Mouse (Mus musculus): Measurements from ENCODE around the gene Abhd4. TPM values are rescaled to one million over a fixed set of nuclear protein-coding genes. Genes with fewer than 3 reads are reported as not detected.

Abhd4 gene
- 10 to 100 TPM; 54.8 to 60.0 TPM for total RNA-seq (2021)
- long read RNA-seq, transcript Abhd4-201 (7 exons, 2,401 nt): major isoform, 97 of 123 reads
- long read RNA-seq, transcript Abhd4-202 (7 exons, 2,508 nt): minor isoform, 13 of 123 reads
- long read RNA-seq, partial matches to known transcripts: 4 of 123 reads
- long read RNA-seq, other reads (novel, unspliced or antisense): 9 of 123 reads

DNA sequence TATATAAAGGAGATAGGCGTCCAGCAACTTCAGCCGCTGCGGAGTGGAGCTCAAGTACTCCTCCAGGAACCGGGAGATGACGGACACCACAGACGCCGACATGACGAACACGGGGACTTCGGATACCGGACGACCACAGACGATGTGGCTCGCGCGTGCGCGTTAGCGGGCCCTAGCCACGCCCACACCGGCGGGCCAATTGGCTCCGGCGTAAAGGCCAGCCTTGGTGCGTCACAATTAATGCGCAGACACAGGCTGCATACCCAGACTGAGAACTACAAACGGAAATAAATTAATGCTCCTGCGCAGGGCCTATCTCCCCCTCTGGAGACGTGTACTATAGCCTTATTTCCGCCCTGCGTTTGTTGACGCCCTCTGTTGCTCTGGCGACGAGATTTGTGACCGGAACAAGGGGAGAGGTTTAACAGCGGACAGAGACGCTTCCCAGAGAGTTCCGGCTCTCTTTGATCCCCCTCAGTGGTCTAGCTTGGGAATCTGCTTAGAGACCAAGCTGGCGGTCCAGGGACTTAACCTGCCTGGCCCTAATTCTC is at the start of gene Abhd4, which contains the start of gene Dad1:
Abhd4 (plus strand) TSS at position 448 of the 551 bp plus-strand sequence.
Dad1 (minus strand) TSS at position 364 of the 551 bp plus-strand sequence.
- peak; percentile 96 to 99 for DNase-seq (ENCODE audit: low spot score in 2 of 2)

DNA sequence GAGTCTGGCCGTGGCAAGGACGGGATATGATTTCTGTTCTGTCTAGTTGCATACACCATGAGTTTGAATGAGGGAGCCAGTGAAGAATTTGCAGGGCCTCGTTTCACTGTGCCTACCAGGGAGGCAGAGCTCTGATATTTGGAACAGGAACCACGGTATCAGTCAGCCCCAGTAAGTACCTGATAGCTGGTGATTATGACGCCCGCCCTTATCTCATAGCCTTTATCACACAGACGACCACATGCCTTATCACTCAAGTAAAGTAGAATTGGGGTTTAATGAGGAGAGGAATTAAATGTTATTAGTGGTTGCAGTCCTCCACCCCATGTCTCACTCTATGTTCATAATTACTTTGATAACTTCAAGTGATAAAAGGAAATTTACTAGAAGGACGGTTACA is 49.7 kb upstream of the Abhd4 start:
- no peak for DNase-seq (ENCODE audit: low spot score in 2 of 2)

DNA sequence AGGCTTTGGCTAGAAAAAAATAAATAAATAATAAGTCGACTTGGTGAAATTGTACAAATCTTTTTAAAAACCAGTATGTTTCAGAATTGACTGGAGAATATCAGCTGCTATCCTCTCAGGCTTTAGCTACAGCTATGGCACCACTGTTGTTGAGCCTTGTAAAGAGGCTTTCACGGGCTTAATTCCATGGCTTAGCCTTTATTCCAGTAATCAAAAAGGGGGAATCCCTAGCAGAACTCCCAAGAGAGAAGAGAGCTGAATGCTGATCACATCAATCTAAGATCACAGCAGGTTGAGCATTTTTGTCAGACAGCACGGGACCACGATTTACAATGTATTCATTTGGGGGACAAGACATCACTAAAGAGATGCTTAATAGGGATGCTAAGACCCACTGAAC is 49.2 kb upstream of the Abhd4 start:
- no peak for DNase-seq (ENCODE audit: low spot score in 2 of 2)

DNA sequence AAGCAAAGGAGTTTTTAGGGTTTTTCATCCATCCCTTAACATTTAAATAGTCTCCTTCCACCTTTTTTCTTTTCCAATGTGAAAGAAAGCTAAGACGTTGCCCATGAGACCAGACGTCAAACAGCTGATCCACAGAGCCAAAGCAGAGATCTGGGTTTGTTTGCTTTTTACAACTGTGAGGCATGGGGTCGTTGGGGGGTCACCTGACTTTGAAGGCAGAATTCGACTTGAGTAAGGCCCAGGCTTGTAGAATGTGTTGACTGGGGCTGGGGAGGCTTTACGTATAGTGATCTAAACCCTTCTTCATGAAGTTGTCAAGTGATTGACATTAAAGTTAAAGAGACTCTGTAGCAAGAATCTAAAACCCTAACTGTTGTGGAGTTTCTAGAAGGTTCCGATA is 48.1 kb upstream of the Abhd4 start:
- DNase-seq (ENCODE audit: low spot score in 2 of 2): no peak

DNA sequence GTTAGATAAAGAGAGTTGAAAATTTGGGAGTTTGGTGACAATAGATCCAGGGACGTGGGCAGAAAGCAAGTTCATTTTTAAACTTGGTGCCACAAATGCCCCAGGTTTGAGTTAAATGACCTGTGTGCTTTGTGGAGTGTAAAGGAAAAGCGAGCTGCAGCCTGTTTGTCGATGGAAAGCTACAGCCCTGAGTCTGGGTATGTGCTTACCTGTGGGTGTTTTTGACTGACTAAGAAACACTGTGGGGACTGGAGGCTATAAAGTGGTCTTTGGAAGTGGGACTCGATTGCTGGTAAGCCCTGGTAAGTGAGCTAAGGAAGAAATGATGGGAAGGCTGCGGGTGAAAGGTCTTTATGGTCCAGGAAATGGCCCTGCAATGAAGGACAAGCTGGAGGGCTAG is 47.7 kb upstream of the Abhd4 start:
- DNase-seq (ENCODE audit: low spot score in 2 of 2): no peak

DNA sequence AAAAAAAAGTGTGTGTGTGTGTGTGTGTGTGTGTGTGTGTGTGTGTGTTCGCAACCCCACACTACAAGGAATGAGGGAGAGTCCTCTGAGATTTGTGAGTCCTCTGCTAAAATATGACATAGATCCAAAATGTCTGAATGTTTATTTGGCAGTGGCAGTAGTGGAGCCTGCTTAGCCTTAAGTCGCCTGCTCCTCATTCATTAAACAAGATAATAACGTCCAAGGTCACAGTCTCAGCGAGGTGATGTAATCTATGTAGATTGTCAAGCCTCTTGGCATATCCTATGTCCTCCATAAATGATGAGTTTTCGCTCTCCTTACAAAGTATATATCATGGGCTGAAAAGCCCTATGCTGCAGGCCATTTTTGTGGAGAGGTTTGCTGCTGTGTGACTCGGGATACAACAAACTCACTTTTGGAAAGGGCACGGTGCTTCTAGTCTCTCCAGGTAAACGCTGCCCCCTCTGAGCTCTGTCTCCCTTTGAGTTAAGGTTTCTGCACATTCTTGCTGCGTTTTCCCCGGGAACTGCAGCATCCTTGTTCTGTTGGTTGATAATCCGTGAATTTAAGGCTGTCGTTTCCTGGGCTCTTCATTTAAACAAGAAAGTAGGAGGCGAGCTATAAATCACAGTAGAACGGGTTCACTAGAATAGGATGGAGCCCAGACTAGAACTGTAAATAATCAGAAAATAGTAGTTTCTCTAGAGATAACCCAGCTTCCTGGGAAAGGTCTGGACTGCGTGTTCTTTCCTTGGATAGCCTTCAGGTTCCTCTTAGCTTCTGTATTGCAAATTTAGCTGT is 47.0 kb upstream of the Abhd4 start:
- no peak for DNase-seq (ENCODE audit: low spot score in 2 of 2)

DNA sequence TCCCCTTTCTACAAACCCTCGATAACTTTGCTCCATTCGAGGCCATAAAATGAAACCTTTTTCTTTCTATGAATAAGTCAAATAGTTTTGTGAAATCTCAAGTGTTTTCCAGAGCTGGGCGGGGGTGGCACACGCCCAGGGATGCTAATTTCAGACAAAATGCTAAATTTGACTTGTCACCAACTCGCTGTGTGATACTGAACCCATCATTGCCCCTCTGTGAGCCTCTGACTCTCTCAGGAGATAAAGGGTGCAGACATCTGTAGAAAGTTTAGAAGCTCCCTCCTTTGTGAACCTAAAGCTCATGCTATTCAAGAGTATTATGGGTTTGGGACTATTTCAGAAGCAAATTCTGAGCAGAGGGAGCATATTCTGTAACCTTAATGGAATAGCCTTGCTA is 46.1 kb upstream of the Abhd4 start:
- DNase-seq (ENCODE audit: low spot score in 2 of 2): no peak

DNA sequence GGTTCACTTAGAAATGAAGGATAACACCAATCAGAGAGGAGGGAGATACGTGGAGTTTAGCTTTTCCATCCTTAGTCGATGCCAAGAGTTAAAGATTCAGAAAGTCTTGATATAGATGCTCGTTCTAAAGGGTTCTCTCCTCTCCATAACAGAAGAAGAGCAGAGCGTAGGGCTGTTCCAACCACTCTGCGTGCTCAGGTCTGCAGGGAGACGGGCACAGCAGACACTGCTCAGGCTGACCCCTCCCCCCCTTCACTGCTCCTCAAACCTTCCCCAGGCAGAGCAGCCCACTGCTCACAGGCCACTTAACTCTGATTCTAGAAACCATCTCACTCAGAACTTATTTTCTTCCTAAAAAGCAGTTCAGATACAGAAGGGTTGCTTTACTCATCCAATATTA is 45.2 kb upstream of the Abhd4 start:
- no peak for DNase-seq (ENCODE audit: low spot score in 2 of 2)

DNA sequence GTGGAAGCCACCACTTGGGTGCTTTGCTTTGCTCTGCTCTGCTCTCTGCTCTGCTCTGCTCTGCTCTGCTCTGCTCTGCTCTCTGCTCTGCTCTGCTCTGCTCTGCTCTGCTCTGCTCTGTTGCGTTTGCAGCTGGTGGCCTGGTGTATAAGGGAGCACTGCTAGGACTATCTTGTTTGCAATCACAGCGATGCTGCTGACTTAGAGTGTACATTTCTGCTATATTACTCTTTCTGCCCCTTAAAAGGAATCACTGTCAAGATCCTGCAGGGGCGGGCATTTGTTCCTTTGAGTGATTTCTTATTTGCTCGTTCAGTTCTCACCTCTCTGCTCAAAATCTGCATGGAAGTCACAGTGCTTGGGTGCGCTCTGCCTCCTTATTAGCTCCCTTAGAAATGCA is 44.1 kb upstream of the Abhd4 start:
- DNase-seq (ENCODE audit: low spot score in 2 of 2): no peak

DNA sequence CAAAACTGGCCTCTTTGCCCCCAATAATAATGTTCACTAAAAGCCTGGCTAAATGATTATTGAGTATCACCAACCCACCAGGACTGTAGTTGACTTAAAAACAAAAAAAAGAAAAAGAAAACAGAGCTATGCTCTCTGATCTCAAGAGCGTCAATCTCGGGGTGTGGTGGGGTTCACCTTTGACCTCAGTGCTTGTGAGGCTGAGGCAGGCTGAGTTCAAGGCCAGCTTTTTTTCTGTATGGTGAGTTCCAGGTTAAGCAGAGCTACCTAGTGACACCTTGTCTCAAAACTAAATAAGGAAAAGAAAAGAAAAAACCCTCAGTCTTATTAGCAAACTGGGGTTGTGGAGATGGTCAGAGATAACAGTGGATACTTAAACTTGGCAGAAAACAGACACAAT is 43.6 kb upstream of the Abhd4 start:
- no peak for DNase-seq (ENCODE audit: low spot score in 2 of 2)

DNA sequence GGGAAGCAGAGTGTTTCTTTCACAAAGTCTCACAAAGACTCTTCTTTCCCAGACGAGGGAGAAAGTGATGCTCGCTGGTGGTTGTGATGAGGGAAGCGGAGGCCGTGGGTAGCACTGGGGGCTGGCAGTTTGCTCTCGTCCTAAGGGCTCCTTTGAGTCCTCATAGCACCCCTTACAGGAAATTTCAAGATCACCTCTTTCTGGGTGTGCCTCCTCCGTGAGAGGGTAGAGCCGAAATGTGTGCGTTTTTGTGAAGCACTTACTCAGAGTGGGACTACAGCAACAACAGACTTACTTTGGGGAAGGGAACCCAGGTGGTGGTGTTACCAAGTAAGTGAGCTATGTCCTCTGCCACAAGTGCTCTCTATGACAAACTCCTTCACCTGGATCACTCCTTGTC is 42.8 kb upstream of the Abhd4 start:
- no peak for DNase-seq (ENCODE audit: low spot score in 2 of 2)

DNA sequence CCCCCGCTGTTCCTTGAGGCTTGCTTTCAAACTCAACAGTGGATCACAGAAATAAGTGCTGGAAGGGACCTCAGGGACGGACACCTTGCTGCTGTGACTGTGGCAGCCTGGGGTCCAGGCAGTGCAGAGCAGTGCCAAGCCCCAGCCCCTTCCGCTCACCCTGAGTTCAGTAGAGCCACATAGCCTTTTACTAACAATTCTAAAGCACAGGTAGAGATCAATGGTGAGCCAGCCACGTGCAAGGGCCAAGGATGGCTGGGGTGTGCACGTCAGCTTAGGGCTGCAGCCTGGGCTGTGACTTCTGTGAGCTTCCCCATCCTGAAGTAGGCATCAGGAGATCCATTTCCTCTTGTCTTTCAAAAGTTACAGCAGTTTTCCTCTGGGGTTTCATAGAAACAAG is 42.2 kb upstream of the Abhd4 start:
- no peak for DNase-seq (ENCODE audit: low spot score in 2 of 2)

DNA sequence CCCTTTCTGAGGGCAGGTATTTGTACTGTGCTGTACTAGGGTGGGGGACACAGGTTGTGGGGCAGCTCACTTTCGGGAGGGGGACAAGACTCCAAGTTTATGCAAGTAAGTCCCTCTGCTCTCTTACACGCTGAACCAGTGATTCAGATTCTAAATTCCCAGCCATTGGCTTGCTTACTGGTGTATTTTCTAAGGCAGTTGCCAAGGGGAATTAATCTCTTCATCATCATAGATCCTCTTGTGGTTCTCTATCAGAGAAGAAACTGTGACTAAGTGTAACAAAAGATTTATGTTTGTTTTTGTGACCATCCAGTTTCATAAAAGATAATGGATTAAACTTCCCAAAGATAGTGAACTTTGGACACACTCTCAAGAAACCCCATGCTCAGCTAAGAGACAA is 40.3 kb upstream of the Abhd4 start:
- no peak for DNase-seq (ENCODE audit: low spot score in 2 of 2)

DNA sequence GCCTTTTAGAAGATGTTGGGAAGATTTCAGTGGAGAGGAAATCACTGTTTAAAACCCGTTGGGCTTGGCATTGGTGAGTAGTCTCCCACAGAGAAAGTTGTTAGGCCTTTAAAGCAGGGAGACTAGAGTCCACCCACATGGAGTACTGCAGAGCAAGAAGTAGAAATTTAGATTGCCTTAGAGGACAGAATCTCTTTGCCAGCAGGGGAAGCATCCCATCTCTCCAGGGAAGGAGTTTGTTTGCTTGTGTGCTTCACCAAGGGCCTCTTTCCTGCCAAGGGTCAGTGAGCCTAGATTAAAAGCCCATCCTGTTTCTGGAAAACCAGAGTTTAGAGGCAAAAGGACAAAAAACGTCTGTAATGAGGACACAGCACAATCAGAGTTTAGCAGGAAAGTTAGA is 39.5 kb upstream of the Abhd4 start:
- DNase-seq (ENCODE audit: low spot score in 2 of 2): no peak

DNA sequence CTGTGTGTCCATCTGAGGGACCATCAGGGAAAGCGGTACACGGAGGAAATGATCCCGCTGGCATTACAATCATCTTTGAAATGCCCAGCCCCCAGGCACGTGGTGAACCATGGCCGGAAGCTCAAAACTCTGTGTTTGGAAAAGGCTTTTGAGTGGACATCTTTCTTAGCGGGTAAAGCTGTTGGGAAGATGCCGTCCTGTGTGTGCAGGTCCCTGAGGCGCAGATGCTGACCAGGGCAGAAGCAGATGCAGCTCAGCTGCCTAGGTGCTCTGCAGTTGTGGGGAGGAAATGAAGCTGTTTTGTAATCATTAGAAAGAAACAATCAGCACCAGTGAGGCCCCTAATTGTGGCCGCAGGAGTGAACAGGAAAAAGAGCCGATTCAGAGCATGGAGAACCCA is 39.1 kb upstream of the Abhd4 start:
- DNase-seq (ENCODE audit: low spot score in 2 of 2): no peak

DNA sequence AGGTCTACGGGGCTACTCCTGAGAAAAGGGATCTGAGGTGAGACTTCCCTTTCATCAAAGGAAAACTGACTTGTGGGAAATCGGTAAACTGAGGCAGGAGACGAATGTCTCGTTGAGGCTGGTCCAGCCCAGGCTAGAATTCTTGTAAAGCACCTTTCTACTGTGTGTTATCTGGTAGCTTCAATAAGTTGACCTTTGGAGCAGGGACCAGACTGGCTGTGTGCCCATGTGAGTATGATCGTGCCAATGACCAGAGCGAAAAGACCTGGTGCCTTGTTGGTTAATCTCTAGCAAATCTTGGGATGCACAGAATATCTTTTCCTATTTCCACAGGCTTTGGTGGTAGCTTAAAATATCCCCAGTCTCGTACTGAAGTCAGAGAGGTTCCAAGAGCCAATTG is 37.9 kb upstream of the Abhd4 start:
- DNase-seq (ENCODE audit: low spot score in 2 of 2): no peak

DNA sequence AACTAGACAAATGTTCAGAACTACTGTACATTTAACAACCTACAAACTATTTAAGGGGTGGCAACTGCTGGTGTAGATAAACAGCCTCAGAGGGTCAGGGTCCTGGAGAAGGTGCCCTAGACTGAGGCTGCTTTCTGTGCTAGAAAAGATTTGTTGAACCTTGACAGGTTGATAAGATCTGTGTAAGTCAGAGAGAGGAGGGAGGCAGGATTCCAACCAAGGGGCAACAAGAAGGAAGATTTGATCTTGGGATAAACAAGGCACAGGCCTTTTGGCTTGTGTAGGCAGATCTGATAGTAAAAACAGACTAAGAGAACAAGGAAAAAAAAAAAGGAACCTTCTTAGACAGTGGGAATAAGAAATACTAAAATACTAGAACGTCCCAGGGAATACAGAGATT is 35.8 kb upstream of the Abhd4 start:
- no peak for DNase-seq (ENCODE audit: low spot score in 2 of 2)

DNA sequence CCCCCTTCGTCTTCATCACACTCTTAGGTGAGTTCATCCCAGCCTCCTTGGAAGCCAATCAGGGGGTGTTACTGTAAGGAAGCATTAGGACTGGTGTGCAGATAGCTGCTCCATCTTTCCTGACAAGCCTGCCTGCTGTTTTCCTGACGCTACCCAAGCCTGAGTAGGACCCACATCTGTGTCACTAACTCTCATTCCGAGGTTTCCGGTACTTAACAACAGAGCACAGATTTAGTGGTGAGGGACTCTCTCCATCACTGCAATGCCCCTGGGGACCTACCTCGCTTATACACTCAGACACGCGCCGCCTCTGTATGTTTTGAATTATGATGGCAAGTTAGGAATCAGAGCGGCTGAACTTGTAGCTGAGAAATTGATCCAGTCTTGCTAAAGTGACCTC is 35.3 kb upstream of the Abhd4 start:
- DNase-seq (ENCODE audit: low spot score in 2 of 2): no peak

DNA sequence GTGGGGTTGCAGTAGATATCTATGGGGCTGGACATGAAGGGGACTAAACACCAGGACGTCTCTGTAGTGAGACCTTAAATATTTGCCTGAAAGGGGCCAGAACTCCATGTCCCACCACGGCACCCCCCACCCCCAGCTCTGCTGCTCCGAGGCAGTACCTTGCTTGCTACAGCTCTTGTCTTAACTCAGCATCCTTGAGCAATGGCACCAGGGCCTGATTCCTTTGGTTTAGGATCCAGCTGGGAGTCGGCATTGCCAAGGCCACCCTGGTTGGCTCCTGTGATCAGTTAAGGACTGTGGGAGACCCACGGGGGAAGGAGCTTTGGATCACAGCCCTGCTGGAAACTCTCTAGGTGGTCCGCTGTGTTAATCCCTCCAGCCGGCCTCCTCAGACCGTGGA is 34.7 kb upstream of the Abhd4 start:
- no peak for DNase-seq (ENCODE audit: low spot score in 2 of 2)

DNA sequence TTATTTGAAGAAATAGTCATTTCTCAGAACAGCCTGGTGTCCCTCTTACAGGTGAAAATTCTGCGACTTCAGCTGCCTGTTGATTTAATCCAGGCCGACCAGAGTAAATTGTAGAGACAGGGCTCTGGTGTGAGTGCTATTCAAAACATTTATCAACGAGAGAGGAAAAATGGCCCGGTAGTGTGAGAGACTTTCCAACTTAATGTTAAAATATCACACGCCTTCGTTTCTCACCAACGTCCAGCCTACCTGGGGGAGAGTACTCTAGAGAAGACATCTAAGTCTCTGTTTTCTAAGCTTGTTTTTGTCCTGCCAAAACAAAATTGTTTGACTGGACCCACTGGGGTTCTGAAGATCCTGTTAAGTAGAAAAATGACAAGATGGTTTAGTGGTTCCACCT is 34.1 kb upstream of the Abhd4 start:
- DNase-seq (ENCODE audit: low spot score in 2 of 2): no peak

DNA sequence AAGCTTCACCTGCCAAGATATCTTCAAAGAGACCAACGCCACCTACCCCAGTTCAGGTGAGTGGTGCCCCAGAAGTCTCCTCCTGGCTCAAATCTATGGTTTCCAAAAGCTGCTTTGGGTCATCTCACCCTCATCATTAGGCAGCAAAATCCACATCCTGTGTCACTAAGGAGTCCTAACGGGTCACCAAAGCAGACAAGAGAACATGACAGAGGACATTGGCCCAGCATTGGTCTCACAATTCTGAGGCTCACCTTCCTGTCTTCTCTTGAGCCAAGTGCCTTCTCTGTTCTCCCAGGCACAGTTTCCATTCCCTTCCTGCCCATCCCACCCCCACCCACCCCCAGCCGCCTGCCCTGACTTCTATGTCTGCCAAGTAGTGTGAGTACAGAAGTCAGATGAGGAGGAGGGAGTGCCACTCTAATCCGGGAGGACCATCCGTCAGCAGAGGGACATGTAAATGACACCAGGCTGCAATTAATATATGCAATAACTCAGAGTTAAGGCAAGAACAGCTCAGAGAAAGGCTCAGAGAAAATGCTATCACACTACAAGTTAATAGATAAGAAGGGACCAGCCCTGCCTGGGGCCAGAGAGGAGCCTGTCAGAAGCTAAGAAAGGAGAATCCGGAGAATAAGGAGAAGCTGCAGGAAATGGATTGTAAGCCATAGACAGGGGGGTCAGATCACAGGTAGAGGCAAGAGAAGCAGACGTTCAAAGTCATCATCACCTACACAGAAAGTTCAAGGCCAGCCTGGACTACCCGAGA is 33.1 kb upstream of the Abhd4 start:
- DNase-seq (ENCODE audit: low spot score in 2 of 2): no peak

DNA sequence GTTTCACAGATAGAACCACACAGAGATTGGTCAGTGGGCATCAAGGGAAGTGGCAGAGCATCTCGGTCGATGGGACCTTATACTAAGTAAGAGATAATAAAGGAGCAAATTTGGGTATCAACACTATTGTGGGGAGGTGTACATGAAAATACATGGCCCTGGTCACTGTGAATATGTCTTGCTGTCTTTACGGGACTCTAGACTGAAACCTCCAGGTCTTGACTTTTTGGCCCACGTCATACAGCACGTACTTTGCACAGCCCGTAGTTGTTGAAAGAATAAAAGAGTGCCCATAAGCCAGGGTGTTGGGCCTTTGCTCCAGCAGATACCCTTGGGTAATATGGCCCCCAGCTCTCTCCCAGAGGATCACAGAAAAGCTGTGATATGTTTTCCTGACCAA is 32.3 kb upstream of the Abhd4 start:
- no peak for DNase-seq (ENCODE audit: low spot score in 2 of 2)

Measured in layer of hippocampus, adult 18-20 months (tissue).